10 mouse cellular contexts compared by ENCODE assay signal in genomic region chr19:26846017-26846285, GRCm38 (mm10). TPM values are rescaled to one million over a fixed set of nuclear protein-coding genes. Genes with fewer than 3 reads are reported as not detected.
DNase-seq lines count a peak whose midpoint lies in the region; ATAC-seq and TF ChIP-seq lines count a peak whose summit lies in the region.
"Had no signal": no experiment of that assay in that cellular context is flagged by ENCODE, and none has a peak within 500 bp of the region (broad histone marks: within the 10 kb centered on the region; RNA-seq: fewer than 3 reads in every experiment).

No protein-coding gene starts in this region.

- H3ac ChIP-seq in myocyte (ENCODE audit: control insufficient read depth, insufficient read length), result no peak overlapping the region

- no peaks in the 10 kb centered on the region for H3K9me3 ChIP-seq in kidney, embryonic 15.5 days (replicated peaks)
- peaks cover 3% of the 10 kb centered on the region; the same call in 1 of the 2 replicates for H3K9me3 ChIP-seq in embryonic facial prominence, embryonic 13.5 days
- no peaks in the 10 kb centered on the region for H3K9me3 ChIP-seq in intestine, embryonic 15.5 days

- H3K4me2 ChIP-seq in kidney, embryonic 15.5 days, result peak overlapping the region; percentile 60
- peak overlapping the region; percentile 65 for H3K4me2 ChIP-seq in embryonic facial prominence, embryonic 13.5 days
- H3K4me2 ChIP-seq in intestine, embryonic 15.5 days (replicated peaks), result peak overlapping the region; percentile 56
- H3K4me2 ChIP-seq in myocyte (ENCODE audit: low read depth), result peak overlapping the region; percentile 73

- DNase-seq in kidney, adult 18-20 months, result no peak
- no peak for DNase-seq in right cerebral cortex, postnatal 36 days (ENCODE audit: low spot score in 2 of 2)
- DNase-seq in thymus, postnatal 10 days (ENCODE audit: low spot score in 2 of 2), result no peak
- DNase-seq in thymus, adult 18-20 months, result no peak

- H3K79me2 ChIP-seq in myocyte (ENCODE audit: control insufficient read depth, insufficient read depth), result no peaks in the 10 kb centered on the region

- peak overlapping the region; percentile 97 for H3K27ac ChIP-seq in kidney, embryonic 15.5 days
- peak overlapping the region; percentile 94 for H3K27ac ChIP-seq in embryonic facial prominence, embryonic 13.5 days
- peak overlapping the region; percentile 89 for H3K27ac ChIP-seq in intestine, embryonic 15.5 days

- TF ChIP-seq POLR2A in myocyte (IDR thresholded peaks at IDR 0.05; ENCODE audit: insufficient read length, low read depth), result no peak

- H3K4me3 ChIP-seq in kidney, embryonic 15.5 days (replicated peaks), result peak overlapping the region; percentile 55
- peak overlapping the region; percentile 55 for H3K4me3 ChIP-seq in embryonic facial prominence, embryonic 13.5 days
- peak overlapping the region; percentile 52 for H3K4me3 ChIP-seq in intestine, embryonic 15.5 days (replicated peaks)
- H3K4me3 ChIP-seq in myocyte, result peak overlapping the region; percentile 32

- no peaks in the 10 kb centered on the region for H3K27me3 ChIP-seq in kidney, embryonic 15.5 days
- no peaks in the 10 kb centered on the region for H3K27me3 ChIP-seq in embryonic facial prominence, embryonic 13.5 days
- no peaks in the 10 kb centered on the region for H3K27me3 ChIP-seq in intestine, embryonic 15.5 days (replicated peaks)
- H3K27me3 ChIP-seq in myocyte (ENCODE audit: control insufficient read depth, insufficient read depth, insufficient read length), result no peaks in the 10 kb centered on the region

- peak overlapping the region; percentile 66 for H3K9ac ChIP-seq in kidney, embryonic 15.5 days
- peak overlapping the region; percentile 75 for H3K9ac ChIP-seq in embryonic facial prominence, embryonic 13.5 days
- H3K9ac ChIP-seq in intestine, embryonic 15.5 days, result peak overlapping the region; percentile 54; the same call in 1 of the 2 replicates

- 0% methylated on average over 1 of the region's 1 CpGs for WGBS in kidney, embryonic 15.5 days
- 2% methylated on average over 1 of the region's 1 CpGs for WGBS in embryonic facial prominence, embryonic 13.5 days
- WGBS in intestine, embryonic 15.5 days, result 3% methylated on average over 1 of the region's 1 CpGs

- peak; percentile 8; the same call in 1 of the 2 replicates for ATAC-seq in kidney, embryonic 15.5 days (replicated peaks; ENCODE audit: low FRiP score)
- no peak for ATAC-seq in embryonic facial prominence, embryonic 13.5 days (ENCODE audit: insufficient number of reproducible peaks, insufficient read depth, low FRiP score, low TSS enrichment, low read depth)
- peak; percentile 5; the same call in 1 of the 2 replicates for ATAC-seq in intestine, embryonic 15.5 days

- H3K36me3 ChIP-seq in kidney, embryonic 15.5 days, result no peaks in the 10 kb centered on the region
- H3K36me3 ChIP-seq in embryonic facial prominence, embryonic 13.5 days, result no peaks in the 10 kb centered on the region
- H3K36me3 ChIP-seq in intestine, embryonic 15.5 days, result no peaks in the 10 kb centered on the region
- H3K36me3 ChIP-seq in myocyte (ENCODE audit: control insufficient read depth, insufficient read depth), result no peaks in the 10 kb centered on the region

- peaks cover 22% of the 10 kb centered on the region for H3K4me1 ChIP-seq in kidney, embryonic 15.5 days
- H3K4me1 ChIP-seq in embryonic facial prominence, embryonic 13.5 days, result peaks cover 14% of the 10 kb centered on the region
- peaks cover 5% of the 10 kb centered on the region for H3K4me1 ChIP-seq in intestine, embryonic 15.5 days (replicated peaks)

TF ChIP-seq in myocyte, 11 proteins besides CTCF, POLR2A, EP300 and RAD21:
- TF ChIP-seq REST (IDR thresholded peaks at IDR 0.05; ENCODE audit: insufficient read depth, insufficient read length) (no peak), TCF3 (IDR thresholded peaks at IDR 0.05; ENCODE audit: insufficient read length, low read depth) (no peak), MAX (IDR thresholded peaks at IDR 0.05; ENCODE audit: low read depth) (no peak), POLR2AphosphoS2 (IDR thresholded peaks at IDR 0.05; ENCODE audit: insufficient read length, low read depth) (no peak), MYOG (IDR thresholded peaks at IDR 0.05; ENCODE audit: control insufficient read depth in 1 of 3, insufficient read depth in 1 of 3, insufficient read length in 2 of 3, low read depth in 2 of 3) (no peak), MYOD1 (IDR thresholded peaks at IDR 0.05; ENCODE audit: control insufficient read depth in 1 of 3, insufficient read length in 2 of 3, low read depth in 2 of 3) (no peak), CEBPB (IDR thresholded peaks at IDR 0.05; ENCODE audit: insufficient read depth, poor library complexity, severe bottlenecking) (no peak), SRF (IDR thresholded peaks at IDR 0.05; ENCODE audit: control insufficient read depth, insufficient read length, low read depth) (no peak), TCF12 (IDR thresholded peaks at IDR 0.05; ENCODE audit: insufficient read depth, poor library complexity, severe bottlenecking) (no peak), E2F4 (IDR thresholded peaks at IDR 0.05; ENCODE audit: insufficient read depth) (no peak), USF1 (IDR thresholded peaks at IDR 0.05; ENCODE audit: low read depth) (no peak)

RNA-seq across cellular contexts. Expression of gene Gm815, which starts 39.7 kb away (rescaled TPM):
- polyA plus RNA-seq in kidney, embryonic 15.5 days (2015; fragmentation: Nextera tagmentation; extraction: Ambion mirVana), result not detected in 2 replicates
- not detected in 2 replicates for polyA plus RNA-seq in embryonic facial prominence, embryonic 13.5 days (2015; fragmentation: Nextera tagmentation; extraction: Ambion mirVana)
- polyA plus RNA-seq in intestine, embryonic 15.5 days (2015; fragmentation: Nextera tagmentation; extraction: Ambion mirVana), result not detected in 2 replicates
- polyA plus RNA-seq in myocyte (2012; fragmentation: generic; extraction: Trizol), result not detected
- polyA plus RNA-seq: erythroblast, embryonic 14.5 days; testis, adult 2 months had no signal
